Mouse (Mus musculus): ENCODE results near the gene Zfp598. TPM values are rescaled to one million over a fixed set of nuclear protein-coding genes. Genes with fewer than 3 reads are reported as not detected.
A peak's percentile ranks its signal among the peaks of the same experiment; 100 is the strongest.

The Zfp598 gene
- polyA plus RNA-seq, 1 experiment: 59.7 TPM

DNA sequence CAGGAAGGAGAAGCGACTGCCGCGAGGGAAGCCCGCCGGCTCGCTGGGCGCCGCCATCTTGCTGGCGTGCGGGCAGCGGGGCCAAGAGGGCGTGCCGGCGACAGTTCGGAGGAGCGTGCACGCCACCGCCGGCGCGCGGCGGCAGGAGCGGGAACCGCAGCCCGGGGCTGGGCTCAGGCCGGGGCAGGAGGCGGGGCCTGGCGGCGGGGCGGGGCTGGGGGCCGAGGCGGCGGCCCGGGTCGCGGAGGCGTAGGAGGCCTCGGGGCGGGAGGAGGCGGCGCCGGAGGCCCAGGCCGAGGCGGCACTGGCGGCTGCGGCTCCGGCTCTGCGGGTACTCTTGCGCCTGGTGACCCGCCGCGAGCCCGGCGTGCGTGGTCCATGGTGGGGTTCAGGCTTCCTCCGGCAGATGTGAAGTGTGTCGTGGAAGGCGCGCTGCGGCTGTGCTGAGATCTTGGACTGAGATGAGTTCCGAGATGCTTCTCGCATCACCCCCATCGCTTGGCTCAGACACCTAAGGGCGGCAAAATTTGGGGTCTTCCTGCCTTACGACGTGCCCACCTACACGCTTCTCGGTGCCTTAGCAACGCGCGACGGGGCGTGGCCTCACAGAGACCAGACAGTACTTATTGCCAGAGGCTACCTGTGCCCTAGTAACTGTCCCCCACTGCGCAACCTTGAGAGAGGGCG, 26.7 kb downstream of the Zfp598 start, which contains the start of the genes Gfer and Noxo1:
Gfer (minus strand) TSS at position 146 of the 687 bp plus-strand sequence.
Noxo1 (plus strand) TSS at position 224 of the 687 bp plus-strand sequence.
- peak; percentile 25; the same call in 1 of the 2 replicates for TF ChIP-seq CTCF (IDR thresholded peaks at IDR 0.05; ENCODE audit: extremely low read depth, insufficient read depth, insufficient read length, insufficient replicate concordance)
- TF ChIP-seq POLR2A (IDR thresholded peaks at IDR 0.05; ENCODE audit: low read depth, low read length): no peak; the same call in 1 of the 2 replicates
- H3K27me3 ChIP-seq (ENCODE audit: control insufficient read depth, insufficient read depth, low read length): no peaks in the 10 kb centered on the region
- H3K27ac ChIP-seq (ENCODE audit: insufficient read depth, low read length): peak within 1 kb of the TSS; percentile 75
- WGBS: under 1% methylated on average over 71 of the region's 76 CpGs
- H3K4me1 ChIP-seq (ENCODE audit: control insufficient read depth, insufficient read depth, insufficient read length): no peaks in the 10 kb centered on the region; the same call in none of the 2 replicates
- peak within 1 kb of the TSS; percentile 95 for H3K4me3 ChIP-seq (ENCODE audit: extremely low read depth, insufficient read depth, insufficient read length)
- peak; percentile 41 to 82 for DNase-seq (ENCODE audit: low read depth in 1 of 2, low spot score in 2 of 2)
- H3K36me3 ChIP-seq (ENCODE audit: control insufficient read depth, insufficient read depth, low read length): peaks cover 2% of the 10 kb centered on the region; the same call in 1 of the 2 replicates

DNA sequence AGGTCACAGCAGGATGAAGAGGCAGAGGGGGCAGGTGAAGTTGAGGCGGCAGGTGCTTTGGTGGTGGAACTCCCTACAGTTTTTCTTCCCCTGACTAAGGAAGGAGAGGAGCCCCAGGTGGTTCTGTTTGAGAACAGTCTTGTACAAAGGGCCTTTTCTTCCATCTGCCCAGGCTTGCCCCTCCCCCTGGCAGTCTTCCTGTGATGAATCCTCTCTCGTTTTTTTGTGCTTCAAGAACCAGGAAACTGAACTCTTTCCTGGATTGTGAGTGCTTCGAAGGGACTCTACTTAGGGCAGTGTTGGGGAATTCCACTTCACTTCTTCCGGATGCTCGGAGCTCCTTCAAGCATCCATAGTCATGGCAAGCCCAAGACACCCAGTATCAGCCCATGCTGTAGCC, 28.5 kb downstream of the Zfp598 start:
- TF ChIP-seq POLR2A (IDR thresholded peaks at IDR 0.05; ENCODE audit: low read depth, low read length) (no peak), CTCF (IDR thresholded peaks at IDR 0.05; ENCODE audit: extremely low read depth, insufficient read depth, insufficient read length, insufficient replicate concordance) (no peak)
- H3K4me3 ChIP-seq (ENCODE audit: extremely low read depth, insufficient read depth, insufficient read length): no peak overlapping the region
- DNase-seq (ENCODE audit: low read depth in 1 of 2, low spot score in 2 of 2): no peak
- H3K36me3 ChIP-seq (ENCODE audit: control insufficient read depth, insufficient read depth, low read length): peaks cover 15% of the 10 kb centered on the region
- WGBS: 47% methylated on average over 5 of the region's 5 CpGs
- no peaks in the 10 kb centered on the region; the same call in none of the 2 replicates for H3K4me1 ChIP-seq (ENCODE audit: control insufficient read depth, insufficient read depth, insufficient read length)
- H3K27ac ChIP-seq (ENCODE audit: insufficient read depth, low read length): no peak overlapping the region
- H3K27me3 ChIP-seq (ENCODE audit: control insufficient read depth, insufficient read depth, low read length): no peaks in the 10 kb centered on the region

DNA sequence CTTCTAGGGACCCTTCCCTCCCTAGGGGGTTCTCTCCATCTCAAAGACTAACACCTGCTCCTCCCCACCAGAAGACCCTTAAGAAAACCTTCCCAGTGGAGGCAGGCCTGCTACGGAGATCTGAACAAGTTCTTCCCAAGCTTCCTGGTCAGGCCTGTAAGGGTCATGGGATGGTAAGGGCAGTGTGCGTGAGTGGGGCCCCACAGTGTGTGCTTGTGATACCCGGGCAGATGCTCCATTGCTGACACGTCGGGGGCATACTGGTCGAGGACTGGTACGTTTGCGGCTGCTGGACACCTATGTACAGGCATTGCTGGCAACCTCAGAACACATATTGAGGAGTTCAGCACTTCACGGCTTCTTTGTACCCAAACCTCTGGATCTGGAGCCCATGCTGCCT, 29.2 kb downstream of the Zfp598 start:
- 83% methylated on average over 9 of the region's 9 CpGs for WGBS
- Histone ChIP-seq H3K4me3 (ENCODE audit: extremely low read depth, insufficient read depth, insufficient read length) (no peak overlapping the region), H3K4me1 (ENCODE audit: control insufficient read depth, insufficient read depth, insufficient read length) (no peaks in the 10 kb centered on the region; the same call in none of the 2 replicates), H3K27me3 (ENCODE audit: control insufficient read depth, insufficient read depth, low read length) (no peaks in the 10 kb centered on the region), H3K27ac (ENCODE audit: insufficient read depth, low read length) (no peak overlapping the region), H3K36me3 (ENCODE audit: control insufficient read depth, insufficient read depth, low read length) (peaks cover 15% of the 10 kb centered on the region)
- no peak for DNase-seq (ENCODE audit: low read depth in 1 of 2, low spot score in 2 of 2)
- no peak for TF ChIP-seq POLR2A (IDR thresholded peaks at IDR 0.05; ENCODE audit: low read depth, low read length)
- no peak for TF ChIP-seq CTCF (IDR thresholded peaks at IDR 0.05; ENCODE audit: extremely low read depth, insufficient read depth, insufficient read length, insufficient replicate concordance)

DNA sequence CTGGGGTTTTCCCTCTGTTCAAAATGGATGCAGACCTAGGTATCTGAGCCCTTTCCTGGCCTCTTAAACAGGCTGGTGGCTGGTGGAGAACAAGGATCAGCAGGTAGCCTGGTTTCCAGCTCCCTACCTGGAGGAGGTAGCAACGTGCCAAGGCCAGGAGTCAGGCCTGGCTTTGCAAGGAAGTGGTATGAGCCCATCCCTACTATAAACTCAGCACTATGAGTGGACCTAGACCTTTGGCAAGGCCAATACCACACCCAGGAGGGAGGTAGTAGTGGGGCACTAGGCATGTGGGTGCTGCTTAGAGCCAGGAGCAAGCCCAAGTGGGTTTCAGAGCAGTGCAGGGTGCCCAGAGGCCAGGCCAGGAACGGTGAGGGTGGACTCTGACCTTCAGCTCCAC, 30.0 kb downstream of the Zfp598 start:
- no peak for TF ChIP-seq POLR2A (IDR thresholded peaks at IDR 0.05; ENCODE audit: low read depth, low read length)
- TF ChIP-seq CTCF (IDR thresholded peaks at IDR 0.05; ENCODE audit: extremely low read depth, insufficient read depth, insufficient read length, insufficient replicate concordance): no peak
- Histone ChIP-seq H3K4me1 (ENCODE audit: control insufficient read depth, insufficient read depth, insufficient read length) (no peaks in the 10 kb centered on the region; the same call in none of the 2 replicates), H3K27ac (ENCODE audit: insufficient read depth, low read length) (no peak overlapping the region), H3K36me3 (ENCODE audit: control insufficient read depth, insufficient read depth, low read length) (peaks cover 21% of the 10 kb centered on the region), H3K4me3 (ENCODE audit: extremely low read depth, insufficient read depth, insufficient read length) (no peak overlapping the region), H3K27me3 (ENCODE audit: control insufficient read depth, insufficient read depth, low read length) (no peaks in the 10 kb centered on the region)
- 89% methylated on average over 2 of the region's 2 CpGs for WGBS
- no peak for DNase-seq (ENCODE audit: low read depth in 1 of 2, low spot score in 2 of 2)

DNA sequence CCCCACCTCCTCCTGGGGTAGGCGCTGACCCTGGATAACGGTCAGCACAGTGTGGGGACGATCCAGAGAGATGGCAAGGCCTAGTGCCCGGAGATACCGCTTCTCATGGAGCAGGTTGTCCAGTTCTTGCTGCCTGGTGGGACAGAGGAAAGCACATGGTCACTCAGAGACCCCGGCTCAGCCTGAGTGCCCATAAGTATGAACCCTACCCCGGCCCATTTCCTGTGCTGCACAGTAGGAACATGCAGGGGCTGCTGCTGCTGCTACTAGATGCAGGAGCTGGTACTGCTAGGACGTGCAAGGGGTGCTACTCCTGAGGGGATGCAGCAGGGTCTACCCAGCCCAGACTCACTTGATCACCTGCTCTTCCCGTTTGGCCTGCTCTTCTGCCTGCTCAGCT, 31.8 kb downstream of the Zfp598 start:
- WGBS: 93% methylated on average over 9 of the region's 9 CpGs

DNA sequence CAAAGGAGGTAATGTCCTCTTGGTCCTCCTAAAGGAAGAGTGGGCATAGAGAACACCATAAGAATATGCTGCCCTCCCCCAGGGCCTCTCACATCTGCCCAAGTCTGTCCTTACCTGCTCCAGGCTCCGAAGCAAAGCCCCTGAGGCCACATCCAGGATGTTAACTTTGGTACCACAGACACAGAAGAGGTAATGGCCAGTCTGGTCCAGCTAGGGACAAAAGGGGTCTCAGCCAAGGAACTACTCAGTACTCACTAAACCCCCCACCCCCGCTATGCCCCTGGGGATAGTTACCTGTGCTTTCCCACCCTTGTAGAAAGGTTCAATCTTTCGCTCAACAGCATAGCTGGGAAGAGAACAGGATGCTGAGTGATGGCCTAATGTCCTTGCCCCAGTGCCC, 36.3 kb downstream of the Zfp598 start:
- H3K27ac ChIP-seq (ENCODE audit: insufficient read depth, low read length): no peak overlapping the region
- H3K4me1 ChIP-seq (ENCODE audit: control insufficient read depth, insufficient read depth, insufficient read length): no peaks in the 10 kb centered on the region; the same call in 1 of the 2 replicates
- no peak for DNase-seq (ENCODE audit: low read depth in 1 of 2, low spot score in 2 of 2)
- peaks cover 23% of the 10 kb centered on the region for H3K36me3 ChIP-seq (ENCODE audit: control insufficient read depth, insufficient read depth, low read length)
- no peaks in the 10 kb centered on the region for H3K27me3 ChIP-seq (ENCODE audit: control insufficient read depth, insufficient read depth, low read length)
- WGBS: 94% methylated on average over 3 of the region's 3 CpGs
- TF ChIP-seq CTCF (IDR thresholded peaks at IDR 0.05; ENCODE audit: extremely low read depth, insufficient read depth, insufficient read length, insufficient replicate concordance) (no peak), POLR2A (IDR thresholded peaks at IDR 0.05; ENCODE audit: low read depth, low read length) (no peak)
- no peak overlapping the region for H3K4me3 ChIP-seq (ENCODE audit: extremely low read depth, insufficient read depth, insufficient read length)

More for the DNA sequence above, 31.8 kb downstream of the Zfp598 start:
- Histone ChIP-seq H3K27ac (ENCODE audit: insufficient read depth, low read length) (no peak overlapping the region), H3K27me3 (ENCODE audit: control insufficient read depth, insufficient read depth, low read length) (no peaks in the 10 kb centered on the region), H3K4me3 (ENCODE audit: extremely low read depth, insufficient read depth, insufficient read length) (no peak overlapping the region), H3K36me3 (ENCODE audit: control insufficient read depth, insufficient read depth, low read length) (peaks cover 23% of the 10 kb centered on the region), H3K4me1 (ENCODE audit: control insufficient read depth, insufficient read depth, insufficient read length) (no peaks in the 10 kb centered on the region; the same call in 1 of the 2 replicates)
- DNase-seq (ENCODE audit: low read depth in 1 of 2, low spot score in 2 of 2): no peak
- TF ChIP-seq CTCF (IDR thresholded peaks at IDR 0.05; ENCODE audit: extremely low read depth, insufficient read depth, insufficient read length, insufficient replicate concordance) (no peak), POLR2A (IDR thresholded peaks at IDR 0.05; ENCODE audit: low read depth, low read length) (no peak)
